Mouse (Mus musculus) lung, postnatal 36 days (tissue): ENCODE results near the gene Adarb1.
A peak's percentile ranks its signal among the peaks of the same experiment; 100 is the strongest.

ENCODE experiments used
- DNase-seq: peaks from one replicate; pipeline ENCODE4 v3.0.0; 2022; ENCODE audit warnings: mixed read lengths

Gene Adarb1

GRCm38 (mm10) chr10:77258041-77258590, 160.0 kb downstream of the Adarb1 start:
- DNase-seq = no peak

- DNase-seq = no peak
Measured at GRCm38 (mm10) chr10:77255676-77256075, 162.4 kb downstream of the Adarb1 start.

- no peak for DNase-seq
Measured at GRCm38 (mm10) chr10:77255231-77255630, 162.8 kb downstream of the Adarb1 start.

- DNase-seq = peak; percentile 85
Measured at GRCm38 (mm10) chr10:77252790-77253189, 165.3 kb downstream of the Adarb1 start.

GRCm38 (mm10) chr10:77251784-77252539, 166.1 kb downstream of the Adarb1 start:
- peak; percentile 47 for DNase-seq

GRCm38 (mm10) chr10:77251223-77251783, 166.8 kb downstream of the Adarb1 start:
- peak; percentile 14 for DNase-seq

GRCm38 (mm10) chr10:77247707-77248106, 170.4 kb downstream of the Adarb1 start:
- no peak for DNase-seq

GRCm38 (mm10) chr10:77247048-77247447, 171.0 kb downstream of the Adarb1 start:
- DNase-seq = no peak

- DNase-seq = no peak
Measured at GRCm38 (mm10) chr10:77244777-77245176, 173.3 kb downstream of the Adarb1 start.

GRCm38 (mm10) chr10:77243572-77244161, 174.4 kb downstream of the Adarb1 start:
- no peak for DNase-seq

GRCm38 (mm10) chr10:77242871-77243270, 175.2 kb downstream of the Adarb1 start:
- peak; percentile 67 for DNase-seq

- no peak for DNase-seq
Measured at GRCm38 (mm10) chr10:77242396-77242795, 175.7 kb downstream of the Adarb1 start.

GRCm38 (mm10) chr10:77240764-77241163, 177.3 kb downstream of the Adarb1 start:
- DNase-seq = no peak
